Mouse (Mus musculus) embryonic facial prominence, embryonic 10.5 days (tissue): ENCODE results near the gene Zfp358. TPM values are rescaled to one million over a fixed set of nuclear protein-coding genes. Genes with fewer than 3 reads are reported as not detected.
A peak's percentile ranks its signal among the peaks of the same experiment; 100 is the strongest.

Source experiments
- DNase-seq: peaks from one replicate; pipeline ENCODE4 v3.0.0-alpha.2; 2017; ENCODE audit warnings: low spot score
- H3K27ac ChIP-seq: fragments of 300-500 bp; sonication (generic); replicated peaks from 2 replicates; pipeline ENCODE4 v1.5.1; 2016; ENCODE audit warnings: mild to moderate bottlenecking
- H3K27me3 ChIP-seq: fragments of 300-500 bp; sonication (generic); replicated peaks from 2 replicates; pipeline ENCODE4 v1.6.1; 2016; ENCODE audit warnings: low read depth, mild to moderate bottlenecking; ENCODE audit not compliant: poor library complexity, severe bottlenecking
- H3K36me3 ChIP-seq: fragments of 300-500 bp; sonication (generic); replicated peaks from 2 replicates; pipeline ENCODE4 v1.6.1; 2016; ENCODE audit warnings: mild to moderate bottlenecking, moderate library complexity
- H3K4me1 ChIP-seq: fragments of 300-500 bp; sonication (generic); 2 replicates; pipeline ENCODE4 v1.6.1; 2016
- H3K4me3 ChIP-seq: fragments of 300-500 bp; sonication (generic); 2 replicates; pipeline ENCODE4 v1.5.1; 2016; ENCODE audit warnings: mild to moderate bottlenecking, moderate library complexity
- H3K9me3 ChIP-seq: fragments of 300-500 bp; sonication (generic); 2 replicates; pipeline ENCODE4 v1.6.1; 2016; ENCODE audit warnings: mild to moderate bottlenecking
- WGBS: fragments of 180-500 bp; shearing (Covaris S2); methylation state at CpG from one replicate; pipeline ENCODE4 v1.1.7; 2016; 5-methylcytosine and 5-hydroxymethylcytosine counted together
- polyA plus RNA-seq: library from polyadenylated mRNA; unstranded; fragments of >200 nt; fragmentation: Nextera tagmentation; extraction: Ambion mirVana; gene quantifications from 2 replicates; pipeline ENCODE4 v1.2.1, GENCODE M21; 2016

The Zfp358 gene
- polyA plus RNA-seq = 68.4 and 70.8 TPM in 2 replicates

GRCm38 (mm10) chr8:3492901-3493844 lies at the start of gene Zfp358:
Zfp358 (plus strand) TSS chr8:3493138.
- Histone ChIP-seq H3K4me1 (peaks cover 18% of the 10 kb centered on the region), H3K36me3 (peaks cover 42% of the 10 kb centered on the region), H3K27ac (peak within 1 kb of the TSS; percentile 99), H3K27me3 (no peaks in the 10 kb centered on the region), H3K4me3 (peak within 1 kb of the TSS; percentile 75), H3K9me3 (peaks cover 24% of the 10 kb centered on the region)
- WGBS = under 1% methylated on average over 63 of the region's 64 CpGs
- DNase-seq = peak; percentile 92

- Histone ChIP-seq H3K36me3 (peaks cover 89% of the 10 kb centered on the region), H3K27me3 (no peaks in the 10 kb centered on the region), H3K4me3 (no peak overlapping the region), H3K9me3 (no peaks in the 10 kb centered on the region), H3K27ac (no peak overlapping the region), H3K4me1 (no peaks in the 10 kb centered on the region)
- DNase-seq = no peak
- WGBS = 85% methylated on average over 2 of the region's 2 CpGs
Measured at GRCm38 (mm10) chr8:3449226-3449625, 43.7 kb upstream of the Zfp358 start.

- DNase-seq = peak; percentile 68
- no peak overlapping the region for H3K27ac ChIP-seq
- H3K4me3 ChIP-seq = no peak overlapping the region
- WGBS = 36% methylated on average over 5 of the region's 5 CpGs
- H3K4me1 ChIP-seq = no peaks in the 10 kb centered on the region
- H3K36me3 ChIP-seq = peaks cover 92% of the 10 kb centered on the region
- H3K27me3 ChIP-seq = no peaks in the 10 kb centered on the region
- H3K9me3 ChIP-seq = no peaks in the 10 kb centered on the region
Measured at GRCm38 (mm10) chr8:3450670-3451069, 42.3 kb upstream of the Zfp358 start.

GRCm38 (mm10) chr8:3451992-3452391 lies 40.9 kb upstream of the Zfp358 start:
- H3K27me3 ChIP-seq = no peaks in the 10 kb centered on the region
- no peak overlapping the region for H3K4me3 ChIP-seq
- DNase-seq = no peak
- peaks cover 96% of the 10 kb centered on the region for H3K36me3 ChIP-seq
- H3K4me1 ChIP-seq = no peaks in the 10 kb centered on the region
- no peak overlapping the region for H3K27ac ChIP-seq
- H3K9me3 ChIP-seq = no peaks in the 10 kb centered on the region
- WGBS = 96% methylated on average over 25 of the region's 25 CpGs

GRCm38 (mm10) chr8:3463248-3463647 lies 29.7 kb upstream of the Zfp358 start:
- Histone ChIP-seq H3K9me3 (no peaks in the 10 kb centered on the region), H3K4me3 (no peak overlapping the region), H3K27ac (no peak overlapping the region), H3K4me1 (peaks cover 9% of the 10 kb centered on the region), H3K27me3 (no peaks in the 10 kb centered on the region), H3K36me3 (peaks cover 9% of the 10 kb centered on the region; the same call in 1 of the 2 replicates)
- 89% methylated on average over 2 of the region's 2 CpGs for WGBS
- no peak for DNase-seq

GRCm38 (mm10) chr8:3464309-3464708 lies 28.6 kb upstream of the Zfp358 start:
- H3K4me3 ChIP-seq = no peak overlapping the region
- H3K27ac ChIP-seq = no peak overlapping the region

GRCm38 (mm10) chr8:3467006-3467885 lies 25.7 kb upstream of the Zfp358 start, which contains the start of gene Pex11g:
Pex11g (minus strand) TSS chr8:3467680.
- peaks cover 9% of the 10 kb centered on the region for H3K4me1 ChIP-seq
- no peaks in the 10 kb centered on the region for H3K27me3 ChIP-seq
- H3K9me3 ChIP-seq = no peaks in the 10 kb centered on the region
- H3K36me3 ChIP-seq = no peaks in the 10 kb centered on the region
- WGBS = 8% methylated on average over 32 of the region's 32 CpGs
- peak within 1 kb of the TSS; percentile 94 for H3K27ac ChIP-seq
- DNase-seq = peak; percentile 98
- peak within 1 kb of the TSS; percentile 58 for H3K4me3 ChIP-seq

More at GRCm38 (mm10) chr8:3464309-3464708, 28.6 kb upstream of the Zfp358 start:
- 55% methylated on average over 5 of the region's 5 CpGs for WGBS
- no peaks in the 10 kb centered on the region for H3K36me3 ChIP-seq
- DNase-seq = peak; percentile 69
- H3K27me3 ChIP-seq = no peaks in the 10 kb centered on the region
- H3K9me3 ChIP-seq = no peaks in the 10 kb centered on the region
- H3K4me1 ChIP-seq = peaks cover 9% of the 10 kb centered on the region

GRCm38 (mm10) chr8:3467886-3468545 lies 24.9 kb upstream of the Zfp358 start:
- H3K36me3 ChIP-seq = no peaks in the 10 kb centered on the region
- peaks cover 9% of the 10 kb centered on the region for H3K4me1 ChIP-seq
- WGBS = 54% methylated on average over 9 of the region's 9 CpGs
- DNase-seq = peak; percentile 21
- peak overlapping the region; percentile 94 for H3K27ac ChIP-seq
- H3K4me3 ChIP-seq = peak overlapping the region; percentile 58
- H3K9me3 ChIP-seq = no peaks in the 10 kb centered on the region
- H3K27me3 ChIP-seq = no peaks in the 10 kb centered on the region

GRCm38 (mm10) chr8:3468838-3469237 lies 24.1 kb upstream of the Zfp358 start:
- H3K36me3 ChIP-seq = no peaks in the 10 kb centered on the region
- no peak overlapping the region for H3K4me3 ChIP-seq
- H3K27ac ChIP-seq = no peak overlapping the region
- peaks cover 9% of the 10 kb centered on the region for H3K4me1 ChIP-seq
- 89% methylated on average over 1 of the region's 1 CpGs for WGBS
- no peaks in the 10 kb centered on the region for H3K27me3 ChIP-seq
- DNase-seq = no peak
- H3K9me3 ChIP-seq = no peaks in the 10 kb centered on the region

- no peak for DNase-seq
- Histone ChIP-seq H3K4me3 (no peak within 1 kb of the TSS), H3K9me3 (no peaks in the 10 kb centered on the region), H3K27ac (no peak within 1 kb of the TSS), H3K36me3 (no peaks in the 10 kb centered on the region), H3K27me3 (peaks cover 7% of the 10 kb centered on the region), H3K4me1 (peaks cover 9% of the 10 kb centered on the region)
Measured at GRCm38 (mm10) chr8:3470562-3470961, 22.4 kb upstream of the Zfp358 start, which contains the start of gene Tex45. Tex45 (plus strand) TSS chr8:3470862.

- DNase-seq = peak; percentile 52
- Histone ChIP-seq H3K27ac (no peak overlapping the region), H3K4me1 (peaks cover 8% of the 10 kb centered on the region), H3K4me3 (peak overlapping the region; percentile 49), H3K36me3 (no peaks in the 10 kb centered on the region), H3K9me3 (no peaks in the 10 kb centered on the region), H3K27me3 (peaks cover 32% of the 10 kb centered on the region)
- WGBS = 25% methylated on average over 37 of the region's 37 CpGs
Measured at GRCm38 (mm10) chr8:3475715-3476429, 17.1 kb upstream of the Zfp358 start.
